Mouse (Mus musculus) frontal cortex, postnatal 36 days (tissue): ENCODE measurements at regions not wholly inside any gene's neighbourhood (a gene's known extent, or its start where the extent isn't known, plus 50 kb on each side); places are given as distances from the start of the nearest gene placed in this dataset.

Experiments
- DNase-seq, 2 experiments: peaks; one replicate each; pipeline ENCODE4 v3.0.0; 2022; ENCODE audit warnings: low spot score in 2 of 2

GRCm38 (mm10) chr10:120666202-120666860 is 190.1 kb upstream of the Hmga2 start:
- DNase-seq = no peak

- DNase-seq = no peak
Measured at GRCm38 (mm10) chr10:120665670-120666069, 189.4 kb upstream of the Hmga2 start.

- DNase-seq = no peak
Measured at GRCm38 (mm10) chr10:120664419-120664818, 188.2 kb upstream of the Hmga2 start.

GRCm38 (mm10) chr10:120663396-120663795 is 187.1 kb upstream of the Hmga2 start:
- no peak for DNase-seq

GRCm38 (mm10) chr10:120660503-120660902 is 184.2 kb upstream of the Hmga2 start:
- no peak for DNase-seq

- DNase-seq = no peak
Measured at GRCm38 (mm10) chr10:120655238-120655931, 179.1 kb upstream of the Hmga2 start.

- no peak for DNase-seq
Measured at GRCm38 (mm10) chr10:120652525-120653215, 176.4 kb upstream of the Hmga2 start.

GRCm38 (mm10) chr10:120651845-120652244 is 175.6 kb upstream of the Hmga2 start:
- DNase-seq = no peak

- DNase-seq = no peak
Measured at GRCm38 (mm10) chr10:120650336-120650735, 174.1 kb upstream of the Hmga2 start.

- no peak for DNase-seq
Measured at GRCm38 (mm10) chr10:120648741-120649140, 172.5 kb upstream of the Hmga2 start.

GRCm38 (mm10) chr10:120648031-120648430 is 171.8 kb upstream of the Hmga2 start:
- DNase-seq = no peak

- DNase-seq = no peak
Measured at GRCm38 (mm10) chr10:120647323-120647722, 171.1 kb upstream of the Hmga2 start.

GRCm38 (mm10) chr10:120646862-120647311 is 170.6 kb upstream of the Hmga2 start:
- DNase-seq = no peak

GRCm38 (mm10) chr10:120640847-120641246 is 164.6 kb upstream of the Hmga2 start:
- no peak for DNase-seq

- no peak for DNase-seq
Measured at GRCm38 (mm10) chr10:120638316-120638715, 162.0 kb upstream of the Hmga2 start.

GRCm38 (mm10) chr10:120635818-120636543 is 159.7 kb upstream of the Hmga2 start:
- DNase-seq = no peak

GRCm38 (mm10) chr10:120635194-120635593 is 158.9 kb upstream of the Hmga2 start:
- DNase-seq = no peak

- DNase-seq = no peak
Measured at GRCm38 (mm10) chr10:120632071-120632470, 155.8 kb upstream of the Hmga2 start.

GRCm38 (mm10) chr10:120628066-120628465 is 151.8 kb upstream of the Hmga2 start:
- no peak for DNase-seq

GRCm38 (mm10) chr10:120625474-120625873 is 149.2 kb upstream of the Hmga2 start:
- no peak for DNase-seq

- DNase-seq = no peak
Measured at GRCm38 (mm10) chr10:120624203-120624942, 148.1 kb upstream of the Hmga2 start.
